Mouse (Mus musculus) R1 (cell line): ENCODE results near the gene Nedd4.
A peak's percentile ranks its signal among the peaks of the same experiment; 100 is the strongest.

Experiments
- DNase-seq: peaks from one replicate; pipeline ENCODE4 v3.0.0-alpha.2; 2018; ENCODE audit warnings: low read depth, low spot score

Gene Nedd4

GRCm38 (mm10) chr9:72791213-72791582 lies 129.1 kb downstream of the Nedd4 start:
- DNase-seq = no peak

GRCm38 (mm10) chr9:72791681-72792080 lies 129.5 kb downstream of the Nedd4 start:
- DNase-seq = peak; percentile 85

- DNase-seq = no peak
Observed at GRCm38 (mm10) chr9:72795243-72795642, 133.1 kb downstream of the Nedd4 start.

- peak; percentile 69 for DNase-seq
Observed at GRCm38 (mm10) chr9:72797136-72797621, 135.0 kb downstream of the Nedd4 start.
